Mouse (Mus musculus) bone marrow, adult 2 months (tissue): Measurements from ENCODE around the gene Lrrc7.

ENCODE experiments used
- CTCF ChIP-seq: fragments of 200-500 bp; IDR thresholded peaks from 2 replicates; pipeline ENCODE4 v1.5.1; 2011; ENCODE audit warnings: low read length, control low read depth; ENCODE audit not compliant: control insufficient read depth, insufficient read depth
- POLR2A ChIP-seq: fragments of 200-500 bp; IDR thresholded peaks from 2 replicates; pipeline ENCODE4 v1.6.1; 2011; ENCODE audit warnings: low read depth, mild to moderate bottlenecking, control low read depth, low read length, borderline replicate concordance; ENCODE audit not compliant: control insufficient read depth

DNA sequence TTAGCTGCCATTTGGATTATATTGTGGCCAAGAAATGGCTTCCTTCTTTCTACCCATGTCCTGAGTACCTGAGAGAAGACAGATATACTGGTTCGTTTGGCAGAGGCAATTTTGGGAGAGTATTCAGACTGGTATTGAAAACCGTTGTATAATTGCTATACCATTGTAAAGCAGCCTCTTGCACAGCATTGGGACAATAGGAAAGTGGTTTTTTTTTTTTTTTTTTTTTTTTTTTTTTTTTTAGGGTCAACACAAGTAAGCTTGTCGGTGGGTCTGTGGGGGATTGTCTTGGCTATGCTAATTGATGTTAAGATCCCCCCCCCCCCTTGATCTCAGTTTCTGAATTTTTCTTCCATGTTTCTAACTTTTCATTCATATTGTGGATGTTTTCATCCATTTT lies 523.9 kb downstream of the Lrrc7 start:
- TF ChIP-seq CTCF (no peak), POLR2A (no peak)
